Mouse (Mus musculus): ENCODE measurements around the gene Ptgr2. TPM values are rescaled to one million over a fixed set of nuclear protein-coding genes. Genes with fewer than 3 reads are reported as not detected.
"Not testable (repeated sequence)": the region's sequence is repeated elsewhere in the genome, so short reads cannot be mapped to it uniquely, and the experiment has no call there.

Ptgr2 gene
- 26.1 and 30.4 TPM in 2 replicates for polyA plus RNA-seq (2014; fragmentation: Nextera tagmentation; extraction: Ambion mirVana)

DNA sequence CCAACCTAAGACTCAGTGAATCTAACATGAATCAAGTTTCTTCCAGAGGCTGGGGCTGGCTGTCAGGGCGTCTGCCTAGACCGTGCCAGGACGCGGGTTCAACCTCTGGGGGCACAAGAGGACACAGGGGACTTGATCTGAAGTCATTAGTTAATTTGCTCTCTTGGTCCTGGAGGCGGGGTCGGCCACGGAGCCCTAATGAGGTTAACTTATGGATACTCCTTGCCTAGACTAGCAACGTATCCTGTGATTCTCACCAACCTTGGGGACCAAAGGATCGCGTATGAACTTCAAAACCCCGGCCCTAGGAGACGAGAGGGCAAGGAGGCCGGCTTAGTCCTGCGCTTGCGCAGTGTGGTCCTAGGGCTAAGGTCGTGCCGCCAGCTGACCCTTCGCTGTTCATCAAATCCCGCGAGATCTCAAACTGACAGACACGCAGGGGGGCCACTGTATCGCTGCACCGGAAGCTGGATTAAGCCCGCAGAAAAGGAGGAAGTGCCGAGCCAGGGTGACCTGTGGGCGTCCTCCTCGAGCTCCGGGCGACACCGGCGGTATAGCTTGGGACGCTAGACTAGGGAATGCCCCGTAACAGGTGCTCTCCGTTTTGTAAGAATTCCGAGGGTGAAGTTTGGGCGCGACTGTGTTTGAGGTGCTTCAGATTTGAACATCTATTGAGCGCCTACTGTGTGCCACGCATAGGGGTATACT is at the start of gene Ptgr2:
Gene Ptgr2 (plus strand): TSS at position 348 of the 708 bp plus-strand sequence.
- Histone ChIP-seq H3K4me2 (ENCODE audit: low read length) (peak within 1 kb of the TSS; percentile 83), H3K27ac (ENCODE audit: low read depth) (peak within 1 kb of the TSS; percentile 24; the same call in 1 of the 2 replicates), H3K27me3 (replicated peaks; ENCODE audit: control insufficient read depth, insufficient read depth, low read length) (no peaks in the 10 kb centered on the region), H3K4me3 (ENCODE audit: low read depth, low read length) (peak within 1 kb of the TSS; percentile 63), H3K36me3 (ENCODE audit: control insufficient read depth, insufficient read depth, low read length) (no peaks in the 10 kb centered on the region), H3K9me3 (ENCODE audit: control insufficient read depth, low read length) (no peaks in the 10 kb centered on the region), H3K4me1 (replicated peaks; ENCODE audit: control insufficient read depth, insufficient read depth, low read length) (0 out of 2 replicates have a peak, but pooled peaks cover 6% of the 10 kb centered on the region), H3K9ac (ENCODE audit: low read length) (peak within 1 kb of the TSS; percentile 54)
- whole genome bisulfite sequencing, result under 1% methylated on average over 39 of the region's 39 CpGs
- DNase-seq (ENCODE audit: low spot score) (peak; percentile 92), ATAC-seq (replicated peaks; ENCODE audit: low FRiP score, low TSS enrichment, low read depth) (peak; percentile 96)

GRCm38 (mm10) chr12:84235577-84235976 is 49.5 kb upstream of the Ptgr2 start:
- DNase-seq (ENCODE audit: low spot score) (no peak), ATAC-seq (replicated peaks; ENCODE audit: low FRiP score, low TSS enrichment, low read depth) (no peak)
- H3K36me3 ChIP-seq (ENCODE audit: control insufficient read depth, insufficient read depth, low read length), result no peaks in the 10 kb centered on the region
- no peak overlapping the region for H3K4me3 ChIP-seq (ENCODE audit: low read depth, low read length)
- H3K27ac ChIP-seq (ENCODE audit: low read depth), result no peak overlapping the region
- H3K9ac ChIP-seq (ENCODE audit: low read length), result no peak overlapping the region
- no peaks in the 10 kb centered on the region for H3K4me1 ChIP-seq (replicated peaks; ENCODE audit: control insufficient read depth, insufficient read depth, low read length)
- H3K9me3 ChIP-seq (ENCODE audit: control insufficient read depth, low read length), result no peaks in the 10 kb centered on the region
- no peak overlapping the region for H3K4me2 ChIP-seq (ENCODE audit: low read length)
- no peaks in the 10 kb centered on the region for H3K27me3 ChIP-seq (replicated peaks; ENCODE audit: control insufficient read depth, insufficient read depth, low read length)
- WGBS, result 94% methylated on average over 6 of the region's 6 CpGs

GRCm38 (mm10) chr12:84235981-84236752 is 48.9 kb upstream of the Ptgr2 start:
- ATAC-seq (replicated peaks; ENCODE audit: low FRiP score, low TSS enrichment, low read depth), result no peak
- Histone ChIP-seq H3K4me3 (ENCODE audit: low read depth, low read length) (no peak overlapping the region), H3K27me3 (replicated peaks; ENCODE audit: control insufficient read depth, insufficient read depth, low read length) (no peaks in the 10 kb centered on the region), H3K4me2 (ENCODE audit: low read length) (no peak overlapping the region), H3K9me3 (ENCODE audit: control insufficient read depth, low read length) (no peaks in the 10 kb centered on the region), H3K27ac (ENCODE audit: low read depth) (no peak overlapping the region), H3K9ac (ENCODE audit: low read length) (no peak overlapping the region), H3K4me1 (replicated peaks; ENCODE audit: control insufficient read depth, insufficient read depth, low read length) (no peaks in the 10 kb centered on the region), H3K36me3 (ENCODE audit: control insufficient read depth, insufficient read depth, low read length) (no peaks in the 10 kb centered on the region)
- DNase-seq (ENCODE audit: low spot score), result no peak
- 83% methylated on average over 10 of the region's 10 CpGs for WGBS

GRCm38 (mm10) chr12:84237036-84237435 is 48.0 kb upstream of the Ptgr2 start:
- not testable (repeated sequence) for H3K4me1 ChIP-seq (replicated peaks; ENCODE audit: control insufficient read depth, insufficient read depth, low read length); H3K4me2 ChIP-seq (ENCODE audit: low read length); H3K9ac ChIP-seq (ENCODE audit: low read length); H3K36me3 ChIP-seq (ENCODE audit: control insufficient read depth, insufficient read depth, low read length); H3K27ac ChIP-seq (ENCODE audit: low read depth); DNase-seq (ENCODE audit: low spot score); ATAC-seq (replicated peaks; ENCODE audit: low FRiP score, low TSS enrichment, low read depth); H3K27me3 ChIP-seq (replicated peaks; ENCODE audit: control insufficient read depth, insufficient read depth, low read length); H3K4me3 ChIP-seq (ENCODE audit: low read depth, low read length); H3K9me3 ChIP-seq (ENCODE audit: control insufficient read depth, low read length)
- 86% methylated on average over 5 of the region's 5 CpGs for WGBS

DNA sequence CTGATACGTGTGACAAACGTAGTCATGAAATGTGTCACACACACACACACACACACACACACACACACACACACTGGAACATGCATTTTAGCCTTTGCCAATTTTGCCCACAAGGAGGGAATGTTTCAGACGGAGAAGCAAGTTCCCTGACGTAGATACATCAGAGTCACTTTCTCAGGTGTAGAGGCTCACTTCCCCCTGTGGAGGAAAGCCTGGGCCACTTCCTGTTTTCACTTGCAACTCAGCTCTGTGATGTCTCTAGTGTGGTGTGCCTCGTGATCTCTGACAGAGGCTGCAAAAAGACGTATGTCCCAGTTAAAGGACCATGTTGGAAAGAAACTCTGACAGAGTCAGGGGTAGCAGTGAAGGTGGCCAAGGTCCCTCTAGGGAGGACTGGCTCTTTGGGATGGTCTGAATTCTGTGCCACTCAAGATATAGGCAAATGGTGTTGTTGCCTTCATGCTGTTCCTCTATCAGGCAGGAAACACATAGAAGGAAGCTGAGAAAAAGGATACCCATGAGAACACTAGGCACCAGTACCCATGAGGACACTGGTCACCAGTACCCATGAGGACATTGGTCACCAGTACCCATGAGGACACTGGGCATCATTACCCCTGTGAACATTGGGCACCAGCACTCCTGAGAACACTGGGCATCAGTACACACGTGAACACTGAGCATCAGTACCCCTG is 41.8 kb upstream of the Ptgr2 start:
- DNase-seq (ENCODE audit: low spot score) (no peak), ATAC-seq (replicated peaks; ENCODE audit: low FRiP score, low TSS enrichment, low read depth) (no peak)
- Histone ChIP-seq H3K36me3 (ENCODE audit: control insufficient read depth, insufficient read depth, low read length) (no peaks in the 10 kb centered on the region), H3K9me3 (ENCODE audit: control insufficient read depth, low read length) (no peaks in the 10 kb centered on the region), H3K4me3 (ENCODE audit: low read depth, low read length) (no peak overlapping the region), H3K4me2 (ENCODE audit: low read length) (no peak overlapping the region), H3K4me1 (replicated peaks; ENCODE audit: control insufficient read depth, insufficient read depth, low read length) (no peaks in the 10 kb centered on the region), H3K27ac (ENCODE audit: low read depth) (no peak overlapping the region), H3K9ac (ENCODE audit: low read length) (no peak overlapping the region), H3K27me3 (replicated peaks; ENCODE audit: control insufficient read depth, insufficient read depth, low read length) (no peaks in the 10 kb centered on the region)
- WGBS, result 77% methylated on average over 7 of the region's 7 CpGs

DNA sequence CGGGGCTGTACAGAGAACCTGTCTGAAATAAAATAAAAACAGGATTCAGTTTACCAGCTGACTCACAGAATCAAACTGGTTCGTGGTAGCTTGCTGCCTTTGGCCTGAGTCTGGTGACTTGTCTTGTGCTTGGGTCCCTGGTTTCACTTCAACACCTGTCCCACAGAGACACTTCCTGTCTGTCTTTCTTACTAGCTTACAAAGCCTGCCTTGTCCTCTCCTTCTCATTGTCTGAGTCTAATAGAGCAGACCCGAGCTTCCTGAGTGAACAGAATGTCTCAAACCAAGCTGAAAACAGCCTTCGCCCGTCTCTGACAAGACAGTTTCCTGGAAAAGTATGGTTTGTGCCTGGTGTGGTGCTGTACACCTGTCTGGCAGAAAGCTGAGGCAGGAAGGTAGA is 39.3 kb upstream of the Ptgr2 start:
- 69% methylated on average over 5 of the region's 5 CpGs for WGBS
- no peaks in the 10 kb centered on the region for H3K27me3 ChIP-seq (replicated peaks; ENCODE audit: control insufficient read depth, insufficient read depth, low read length)

GRCm38 (mm10) chr12:84249217-84249616 is 35.8 kb upstream of the Ptgr2 start:
- Histone ChIP-seq H3K9me3 (ENCODE audit: control insufficient read depth, low read length) (no peaks in the 10 kb centered on the region), H3K36me3 (ENCODE audit: control insufficient read depth, insufficient read depth, low read length) (no peaks in the 10 kb centered on the region), H3K4me3 (ENCODE audit: low read depth, low read length) (no peak overlapping the region), H3K4me2 (ENCODE audit: low read length) (no peak overlapping the region), H3K27ac (ENCODE audit: low read depth) (no peak overlapping the region), H3K9ac (ENCODE audit: low read length) (no peak overlapping the region), H3K4me1 (replicated peaks; ENCODE audit: control insufficient read depth, insufficient read depth, low read length) (no peaks in the 10 kb centered on the region), H3K27me3 (replicated peaks; ENCODE audit: control insufficient read depth, insufficient read depth, low read length) (no peaks in the 10 kb centered on the region)
- 8% methylated on average over 3 of the region's 3 CpGs for WGBS
- peak; percentile 72 for DNase-seq (ENCODE audit: low spot score)
- ATAC-seq (replicated peaks; ENCODE audit: low FRiP score, low TSS enrichment, low read depth), result no peak

More for the DNA sequence above, 39.3 kb upstream of the Ptgr2 start:
- no peaks in the 10 kb centered on the region for H3K36me3 ChIP-seq (ENCODE audit: control insufficient read depth, insufficient read depth, low read length)
- DNase-seq (ENCODE audit: low spot score) (no peak), ATAC-seq (replicated peaks; ENCODE audit: low FRiP score, low TSS enrichment, low read depth) (no peak)
- H3K4me2 ChIP-seq (ENCODE audit: low read length), result no peak overlapping the region
- no peak overlapping the region for H3K27ac ChIP-seq (ENCODE audit: low read depth)
- H3K9ac ChIP-seq (ENCODE audit: low read length), result no peak overlapping the region
- H3K4me3 ChIP-seq (ENCODE audit: low read depth, low read length), result no peak overlapping the region
- H3K9me3 ChIP-seq (ENCODE audit: control insufficient read depth, low read length), result no peaks in the 10 kb centered on the region
- no peaks in the 10 kb centered on the region for H3K4me1 ChIP-seq (replicated peaks; ENCODE audit: control insufficient read depth, insufficient read depth, low read length)

DNA sequence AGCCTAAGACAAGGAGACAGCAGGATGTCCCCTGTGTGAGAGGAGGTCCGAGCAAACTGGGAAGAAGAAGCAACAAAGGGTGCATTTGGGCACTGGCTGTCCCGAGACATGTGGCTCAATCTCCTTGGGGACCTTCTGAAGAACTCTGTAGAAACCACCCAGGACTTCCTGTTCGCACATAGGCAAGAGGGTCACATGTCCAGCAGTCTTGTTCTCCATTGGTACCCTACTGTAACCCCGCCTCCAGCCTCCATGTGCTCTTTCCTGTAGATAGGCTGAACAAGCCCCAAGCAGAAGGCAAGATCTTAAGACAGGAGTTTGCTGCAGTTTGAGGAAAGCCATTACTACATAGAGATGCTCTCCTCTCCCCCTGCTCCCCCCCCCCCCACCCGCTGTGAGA is 32.2 kb upstream of the Ptgr2 start:
- no peaks in the 10 kb centered on the region for H3K9me3 ChIP-seq (ENCODE audit: control insufficient read depth, low read length)
- no peak overlapping the region for H3K4me3 ChIP-seq (ENCODE audit: low read depth, low read length)
- 81% methylated on average over 5 of the region's 5 CpGs for WGBS
- H3K27ac ChIP-seq (ENCODE audit: low read depth), result no peak overlapping the region
- no peaks in the 10 kb centered on the region for H3K27me3 ChIP-seq (replicated peaks; ENCODE audit: control insufficient read depth, insufficient read depth, low read length)
- no peak overlapping the region for H3K9ac ChIP-seq (ENCODE audit: low read length)
- H3K4me2 ChIP-seq (ENCODE audit: low read length), result no peak overlapping the region
- H3K4me1 ChIP-seq (replicated peaks; ENCODE audit: control insufficient read depth, insufficient read depth, low read length), result no peaks in the 10 kb centered on the region
- no peak for DNase-seq (ENCODE audit: low spot score)
- no peak for ATAC-seq (replicated peaks; ENCODE audit: low FRiP score, low TSS enrichment, low read depth)
- no peaks in the 10 kb centered on the region for H3K36me3 ChIP-seq (ENCODE audit: control insufficient read depth, insufficient read depth, low read length)

All from intestine, embryonic 14.5 days (tissue).